Mouse (Mus musculus) skeletal muscle tissue, adult 2 months (tissue): ENCODE data around the gene Map7d1.
A peak's percentile ranks its signal among the peaks of the same experiment; 100 is the strongest.

Source experiments
- DNase-seq: peaks from one replicate; pipeline ENCODE4 v3.0.0-alpha.2; 2012; ENCODE audit warnings: low read depth, low spot score

Gene Map7d1

DNA sequence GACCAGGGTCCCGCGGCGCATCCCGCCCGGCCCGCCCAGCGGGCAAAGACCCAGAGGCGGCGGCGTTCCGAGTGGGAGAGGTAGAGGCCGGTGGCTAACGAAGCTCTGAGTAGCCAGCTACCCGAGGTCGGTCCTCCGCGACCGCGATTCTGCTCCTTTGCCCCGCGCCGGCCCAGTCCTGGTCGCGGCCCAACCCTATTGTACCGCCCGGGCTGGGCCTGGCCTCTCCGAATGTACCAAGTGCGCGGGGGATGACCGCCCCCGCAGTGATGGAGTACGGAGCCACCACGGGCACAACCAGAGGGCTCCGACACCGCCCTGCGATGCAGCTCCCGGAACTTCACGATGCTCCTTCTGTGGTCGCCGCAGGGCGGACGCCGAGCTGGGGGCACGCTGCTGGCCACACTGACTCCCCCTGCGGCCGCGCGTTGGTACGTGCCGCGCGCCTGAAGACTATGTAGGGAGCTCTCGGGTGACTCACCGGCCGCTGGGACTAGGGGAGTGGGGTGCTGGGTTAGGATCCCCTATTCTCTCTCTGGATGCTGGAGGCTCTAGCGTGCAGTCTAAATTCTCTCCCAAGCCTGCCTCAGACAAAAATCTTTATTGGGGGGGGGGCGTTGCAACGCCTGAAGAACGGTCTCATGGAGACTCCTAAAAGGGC is at the start of gene Map7d1:
Map7d1 (minus strand) TSS at position 213 of the 661 bp plus-strand sequence.
- peak; percentile 85 for DNase-seq

DNA sequence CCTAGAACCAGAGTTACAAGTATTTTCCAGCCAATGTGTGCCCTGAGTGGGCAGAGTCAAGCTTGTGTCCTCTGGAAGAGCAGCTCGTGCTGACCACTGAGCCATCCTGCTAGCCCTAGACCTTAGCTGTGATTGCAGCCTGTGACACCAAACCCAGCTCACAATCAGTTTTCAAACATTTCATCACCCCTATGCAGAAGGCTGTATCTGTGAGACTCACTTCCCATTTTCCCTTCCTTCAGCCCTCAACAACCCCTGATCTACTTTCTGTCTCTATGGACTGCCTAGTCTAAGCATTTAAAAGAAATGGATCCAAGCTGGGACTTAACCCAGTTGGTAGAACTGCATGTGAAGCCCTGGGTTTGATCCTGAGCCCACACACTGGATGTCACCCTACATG is 49.3 kb upstream of the Map7d1 start:
- DNase-seq = no peak

DNA sequence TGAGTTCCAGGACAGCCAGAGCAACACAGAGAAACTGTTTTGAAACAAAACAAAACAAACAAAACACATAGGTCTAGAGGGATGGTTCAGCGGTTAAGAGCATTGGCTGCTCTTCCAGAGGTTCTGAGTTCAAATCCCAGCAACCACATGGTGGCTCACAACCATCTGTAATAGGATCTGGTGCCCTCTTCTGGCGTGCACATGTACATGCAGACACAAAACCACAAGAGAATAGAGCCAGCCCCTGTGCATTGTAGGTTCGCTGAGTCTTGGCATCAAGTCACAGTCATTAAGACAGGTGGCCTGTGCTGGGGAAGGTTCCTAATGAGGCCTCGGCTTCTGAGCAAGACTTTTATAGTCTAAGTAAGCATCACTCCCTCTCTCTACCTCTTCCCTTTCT is 47.7 kb upstream of the Map7d1 start:
- DNase-seq = no peak

DNA sequence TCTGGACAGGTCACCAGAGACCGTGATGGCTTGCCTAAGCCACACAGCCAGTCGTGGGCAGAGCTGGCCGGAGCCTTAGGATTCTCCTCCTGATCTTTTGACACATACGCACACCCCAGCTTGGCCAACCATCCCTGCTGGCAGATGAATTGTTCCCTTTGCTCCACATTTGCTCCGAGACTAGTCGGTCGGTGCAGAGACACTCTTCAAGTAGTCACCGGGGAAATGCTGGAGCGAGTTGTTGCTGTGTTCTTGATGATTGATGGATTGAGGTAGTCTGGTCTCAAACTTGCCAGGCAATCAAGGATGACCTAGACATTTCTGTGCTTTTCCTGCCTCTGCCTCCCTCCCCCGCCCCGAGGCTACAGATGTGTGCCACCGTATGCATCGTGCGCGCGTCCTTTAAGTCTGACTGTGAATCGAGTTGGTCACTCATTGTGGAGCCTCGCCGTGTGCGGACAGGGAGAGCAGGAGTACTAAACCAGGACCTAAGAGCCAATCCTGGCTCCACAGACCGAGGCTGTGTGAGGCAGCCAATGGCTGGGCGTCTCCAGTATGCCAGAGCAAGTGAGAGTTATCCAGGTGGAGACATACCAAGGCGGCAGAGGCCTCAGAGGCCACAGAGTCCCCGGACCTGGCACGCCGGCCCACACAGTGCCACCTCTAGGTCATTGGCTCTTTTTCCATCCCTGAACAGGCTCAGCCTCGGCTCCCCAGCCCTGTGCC is 45.6 kb upstream of the Map7d1 start:
- no peak for DNase-seq

DNA sequence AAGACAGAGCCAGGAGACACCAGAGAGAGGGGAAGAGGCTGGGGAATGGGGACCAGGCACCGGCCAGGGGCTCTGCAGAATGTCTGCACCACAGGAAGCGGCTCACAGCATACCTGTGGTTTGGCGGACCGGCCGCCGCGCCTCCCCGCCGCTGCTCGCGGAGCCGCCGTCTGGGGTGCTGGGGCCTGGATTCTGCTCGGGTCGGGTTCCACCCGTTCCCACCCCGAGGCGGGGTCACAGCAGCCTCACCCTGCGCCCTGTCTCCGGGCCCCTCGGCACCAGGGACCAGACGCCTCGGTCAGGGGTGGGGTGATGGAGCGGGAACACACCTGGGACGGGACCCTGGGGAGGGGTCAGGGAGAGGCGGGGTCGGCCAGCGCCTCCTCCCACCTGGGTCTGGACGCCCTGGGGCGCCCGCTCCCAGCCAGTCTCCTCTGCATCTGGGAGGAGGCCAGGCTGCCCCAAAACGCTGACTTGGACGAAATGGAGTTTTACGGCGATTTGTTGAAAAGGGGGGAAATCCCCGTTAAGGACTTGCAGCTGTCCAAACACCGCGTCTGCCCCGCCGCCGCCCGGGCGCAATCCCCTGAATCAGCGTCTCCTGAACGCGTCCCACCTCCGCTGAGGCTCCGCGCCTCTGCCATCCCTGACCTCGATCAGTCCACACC is 44.9 kb upstream of the Map7d1 start:
- DNase-seq = no peak

DNA sequence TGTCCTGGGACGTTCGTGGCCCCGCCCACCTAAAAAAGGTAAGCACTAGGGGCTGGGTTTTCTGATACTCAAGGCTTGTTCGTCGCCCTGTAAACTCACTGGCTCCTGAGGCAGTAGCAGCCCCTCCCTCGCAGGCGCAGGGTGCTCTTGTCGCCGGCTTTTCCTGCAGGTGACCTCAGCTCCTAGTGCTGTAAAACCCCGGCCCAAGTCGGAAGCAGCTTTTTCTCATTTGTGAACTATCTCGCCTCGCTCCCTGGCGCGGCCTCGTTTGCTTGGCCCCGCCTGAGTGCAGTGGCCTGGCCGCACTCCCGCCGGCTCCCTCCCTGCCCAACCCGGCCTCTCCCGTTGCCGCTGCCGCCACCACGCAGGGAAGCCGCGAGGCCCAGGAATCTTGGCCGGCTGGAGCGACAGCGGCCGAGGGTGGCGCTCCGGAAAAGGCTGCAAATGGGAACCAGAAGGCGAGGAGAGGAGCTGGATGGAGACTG is 40.5 kb upstream of the Map7d1 start:
- DNase-seq = peak; percentile 54

DNA sequence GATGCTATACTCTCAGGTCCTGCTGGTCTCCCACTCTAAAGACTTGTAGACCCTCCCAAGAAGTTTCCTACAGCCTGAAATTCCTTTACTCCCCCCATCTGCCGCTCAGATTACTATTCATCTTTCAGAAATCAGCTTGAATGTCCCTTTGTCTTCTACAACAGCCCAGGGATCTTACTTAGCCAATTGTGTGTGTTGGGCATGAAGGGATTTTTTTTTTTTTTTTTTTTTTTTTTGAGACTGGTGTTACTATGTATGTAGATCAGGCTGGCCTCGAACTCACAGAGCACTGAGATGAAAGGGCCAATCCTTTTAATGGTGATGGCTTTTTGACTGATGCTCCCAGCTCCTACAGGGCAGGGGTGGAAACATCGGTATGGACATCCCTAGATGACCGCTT is 39.8 kb upstream of the Map7d1 start:
- no peak for DNase-seq

DNA sequence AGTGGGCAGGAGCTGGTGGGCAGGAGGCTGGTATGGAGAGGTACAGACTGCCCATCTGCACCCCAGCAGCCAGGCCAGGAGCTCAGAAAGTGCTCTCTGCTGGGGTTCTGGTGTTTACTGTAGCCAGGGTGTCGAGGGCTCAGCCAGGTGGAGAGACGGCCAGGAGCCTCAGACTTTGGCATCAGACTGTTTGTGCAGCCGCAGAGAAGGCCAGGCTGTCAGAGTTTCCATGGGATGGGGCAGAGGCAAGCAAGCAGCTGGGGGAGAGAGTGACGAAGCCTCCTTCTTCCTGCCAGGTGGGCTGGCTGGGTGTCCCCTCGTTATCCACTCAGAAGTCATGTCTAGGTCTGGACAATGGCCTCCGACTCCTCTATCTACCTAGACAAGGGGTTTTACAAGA is 39.0 kb upstream of the Map7d1 start:
- DNase-seq = no peak

DNA sequence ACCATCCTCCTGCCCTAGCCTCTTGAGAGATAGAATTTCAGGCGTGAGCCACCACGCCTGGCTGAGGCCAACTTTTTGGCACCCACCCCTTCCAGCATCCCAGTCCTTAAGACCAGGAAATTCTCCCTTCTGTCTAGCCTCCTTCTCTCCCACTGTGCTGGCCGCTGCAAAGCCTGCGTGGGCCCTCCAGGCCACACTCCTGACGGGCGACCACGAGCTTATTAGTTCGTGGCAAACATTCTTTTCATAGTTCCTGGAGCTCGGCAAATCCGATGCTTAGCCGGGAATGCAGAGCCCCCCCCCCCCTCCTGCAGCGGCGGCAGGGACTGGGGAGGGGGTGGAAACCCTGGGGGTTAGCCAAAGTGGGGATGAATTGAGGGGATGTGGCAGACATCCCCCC is 35.1 kb upstream of the Map7d1 start:
- no peak for DNase-seq

DNA sequence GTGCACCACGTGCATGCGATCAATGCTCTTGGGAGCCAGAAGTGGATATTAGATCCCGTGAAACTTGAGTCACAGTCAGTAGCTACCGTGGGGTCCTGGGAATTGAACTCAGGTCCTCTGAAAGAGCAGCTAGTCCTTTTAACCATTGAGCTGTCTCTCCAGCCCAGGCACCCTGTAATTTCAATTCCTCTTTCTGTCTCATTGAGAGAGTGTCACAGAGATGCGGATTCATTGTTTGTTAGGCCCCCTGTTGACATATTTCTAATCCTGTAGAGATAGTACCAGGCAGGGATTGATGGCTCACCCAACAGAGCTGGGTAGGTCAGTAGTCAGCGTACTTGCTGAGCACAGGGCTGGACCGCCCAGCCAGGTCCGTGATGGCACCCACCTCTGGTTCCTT is 34.2 kb upstream of the Map7d1 start:
- DNase-seq = no peak

DNA sequence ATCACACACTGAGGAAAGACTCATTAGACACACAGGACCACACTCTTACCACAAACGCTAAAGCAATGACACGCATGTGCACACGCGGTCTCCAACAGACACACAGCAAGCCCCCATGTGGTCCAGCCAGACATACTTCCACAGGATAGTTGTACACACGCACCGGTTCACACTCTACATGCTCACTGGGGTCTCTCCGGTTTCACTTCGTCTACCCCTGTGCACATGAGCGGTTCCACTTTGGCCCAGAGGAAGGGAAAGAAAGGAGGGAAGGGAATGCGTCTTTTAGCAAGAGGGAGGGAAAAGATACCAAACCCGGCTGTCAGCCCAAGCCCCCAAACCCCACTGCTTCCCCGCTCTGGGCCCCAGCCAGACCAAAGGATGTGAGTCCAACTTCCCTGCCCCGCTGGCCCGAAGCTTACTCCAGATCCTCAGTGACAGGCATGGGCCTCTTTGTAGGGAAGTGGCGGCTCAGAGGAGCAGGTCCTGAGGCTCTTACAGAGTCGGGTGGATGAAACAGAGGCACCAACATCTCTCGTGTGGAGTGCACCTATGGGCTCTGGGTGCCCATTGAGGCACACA is 32.0 kb upstream of the Map7d1 start:
- DNase-seq = no peak

DNA sequence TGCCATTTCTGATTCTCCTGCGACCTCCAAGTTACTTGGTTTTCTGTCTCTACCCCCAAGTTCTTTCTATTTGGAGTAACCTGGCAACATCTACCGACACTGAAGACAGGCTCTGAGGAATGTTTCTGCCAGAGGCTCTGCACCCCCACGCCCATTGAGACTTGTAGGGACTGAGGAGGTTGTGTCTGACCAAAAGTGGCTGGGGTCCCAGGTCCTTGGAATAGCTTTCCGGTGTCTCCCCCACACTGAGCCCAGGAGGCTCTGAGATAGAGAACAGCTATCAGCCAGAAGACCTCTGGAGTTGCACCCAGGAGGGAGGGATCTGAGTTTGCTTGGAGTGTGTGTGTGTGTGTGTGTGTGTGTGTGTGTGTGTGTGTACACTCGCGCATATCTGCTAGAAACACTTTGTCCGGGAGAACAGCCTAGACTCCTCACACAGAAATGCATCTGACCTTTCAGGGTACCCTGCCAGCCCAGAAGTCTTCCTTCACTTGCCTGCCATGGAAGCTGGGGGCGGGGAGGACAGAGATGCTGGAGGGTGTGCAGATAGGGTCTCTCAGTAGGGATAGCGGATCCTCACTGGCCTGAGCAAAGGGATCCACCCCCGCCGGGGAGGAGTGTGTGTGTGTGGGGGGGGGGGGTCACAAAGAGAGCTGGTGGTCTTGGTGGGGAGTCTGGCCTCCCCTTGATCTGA is 31.3 kb upstream of the Map7d1 start:
- DNase-seq = no peak

DNA sequence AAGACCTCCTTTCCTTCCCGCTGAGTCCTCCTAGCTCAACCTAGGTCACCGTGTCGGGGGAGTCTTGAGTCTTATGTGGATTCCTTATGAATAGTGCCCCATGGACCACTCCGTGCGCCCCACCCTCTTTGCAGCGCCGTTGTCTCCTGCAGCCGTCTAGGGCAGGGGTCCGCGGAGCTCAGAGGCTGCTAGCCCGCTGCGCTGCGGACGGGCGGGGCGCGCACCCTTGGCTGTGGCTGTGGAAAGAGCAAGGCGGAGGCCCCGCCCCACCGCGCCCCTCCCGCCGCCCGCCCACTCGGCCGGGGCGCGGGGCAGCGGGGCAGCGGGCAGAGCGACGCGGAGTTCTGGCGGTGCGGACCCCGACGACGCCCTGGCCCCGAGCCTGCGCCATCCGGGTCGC is 30.3 kb upstream of the Map7d1 start, which contains the start of gene Col8a2:
Col8a2 (plus strand) TSS at position 302 of the 400 bp plus-strand sequence.
- DNase-seq = no peak

DNA sequence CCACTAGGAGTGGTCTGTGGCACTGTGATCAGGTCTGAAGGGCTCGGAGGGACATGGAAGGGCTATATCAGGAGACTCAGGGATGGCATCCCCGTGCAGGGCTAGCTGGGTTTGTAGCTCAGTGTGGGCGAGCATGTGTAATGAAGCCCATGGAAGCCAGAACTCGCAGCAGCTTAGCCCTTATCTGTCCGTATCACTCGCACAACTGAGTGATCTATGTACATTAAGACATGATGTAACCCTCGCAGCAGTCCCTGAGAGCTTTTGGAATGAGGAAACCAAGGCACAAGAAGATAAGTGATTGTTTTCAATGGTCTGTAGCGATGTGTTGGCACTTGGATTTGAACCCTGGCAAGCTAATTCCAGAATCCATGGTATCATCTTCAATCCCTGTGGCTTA is 27.4 kb upstream of the Map7d1 start:
- DNase-seq = no peak

DNA sequence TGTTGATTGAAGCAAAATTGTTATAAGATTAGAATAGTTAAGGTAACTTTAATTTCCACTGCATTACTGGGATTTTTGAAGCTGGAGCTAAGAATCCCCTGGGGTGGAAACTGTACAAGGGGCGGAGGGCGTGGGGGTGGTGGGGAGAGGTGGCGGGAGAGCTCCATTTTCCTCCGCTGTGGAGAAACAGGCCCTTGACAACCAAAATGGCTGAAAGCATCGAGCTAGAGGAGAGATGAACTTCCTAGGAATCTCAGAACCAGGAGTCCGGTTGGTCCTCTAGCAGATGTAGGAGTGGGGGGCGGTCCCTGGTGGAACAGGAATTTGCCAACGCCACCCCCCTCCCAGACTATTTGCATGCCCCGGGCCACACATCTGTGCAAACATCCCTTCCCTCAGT is 25.6 kb upstream of the Map7d1 start:
- no peak for DNase-seq

DNA sequence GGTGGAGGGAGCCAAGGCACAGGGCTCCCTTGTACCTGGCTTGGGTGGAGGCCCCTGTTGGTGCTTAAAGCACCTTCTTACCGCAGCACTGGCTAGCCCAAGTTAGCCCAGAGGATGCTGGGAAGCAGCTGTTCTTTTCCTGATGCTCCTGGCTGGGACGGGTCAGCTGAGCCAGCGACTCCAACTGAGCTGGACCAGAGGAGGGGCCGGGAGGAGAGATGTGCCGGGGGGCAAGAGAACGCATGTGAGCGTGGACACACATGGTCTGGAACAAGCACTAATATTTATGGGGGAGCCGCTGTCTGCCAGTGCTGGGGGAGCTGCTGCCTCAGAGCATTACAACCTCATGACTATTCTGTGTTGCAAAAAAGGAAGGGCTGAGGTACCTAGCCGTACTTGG is 22.8 kb upstream of the Map7d1 start:
- no peak for DNase-seq

DNA sequence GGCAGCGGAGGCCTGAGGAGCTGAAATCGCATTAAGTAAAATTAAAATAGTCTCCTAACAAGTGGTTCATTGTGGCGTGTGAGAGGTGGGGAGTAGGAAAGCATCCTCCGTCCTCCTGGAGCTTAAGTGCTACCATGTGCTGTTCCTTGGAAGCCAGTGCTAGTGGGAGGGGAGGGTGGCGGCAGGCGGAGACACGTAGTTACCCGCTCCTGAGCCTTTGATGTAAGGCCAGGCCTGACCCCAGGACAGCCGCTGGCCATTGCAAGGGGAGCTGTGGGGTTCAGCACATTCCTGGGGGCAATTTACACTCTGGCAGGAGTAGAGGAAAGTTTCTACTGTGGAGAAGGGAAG is 22.4 kb upstream of the Map7d1 start:
- no peak for DNase-seq

DNA sequence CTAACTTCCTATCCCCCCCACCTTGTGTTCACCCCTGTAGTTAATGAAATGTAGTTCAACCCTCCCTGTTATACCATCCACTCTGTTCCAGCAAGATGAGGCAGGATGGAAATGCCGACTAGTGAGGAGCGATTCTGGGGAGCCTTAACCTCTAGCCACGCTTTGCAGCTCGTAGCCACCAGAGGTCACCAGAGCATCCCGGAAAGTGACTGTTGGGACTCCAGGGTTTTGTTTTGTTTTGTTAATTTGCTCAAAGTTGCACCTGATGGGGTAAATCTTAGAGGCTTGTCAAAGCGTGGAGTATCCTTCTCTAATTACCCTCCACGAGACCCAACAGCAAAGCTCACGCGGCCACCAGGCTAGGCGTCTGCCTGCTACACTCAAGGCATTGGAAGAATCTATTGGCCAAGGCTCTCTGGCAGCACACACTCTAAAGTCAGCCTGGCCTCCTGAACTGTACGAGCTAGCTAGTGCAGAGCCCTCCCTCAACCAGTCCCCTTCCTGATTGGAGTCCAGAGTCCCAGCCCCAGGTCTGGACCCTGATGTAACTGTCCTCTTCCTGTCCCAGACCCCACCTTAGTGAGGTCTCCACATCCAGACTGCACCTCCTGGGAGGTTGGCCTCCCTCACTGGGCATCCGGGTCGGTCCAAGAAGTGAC is 21.9 kb upstream of the Map7d1 start:
- no peak for DNase-seq

DNA sequence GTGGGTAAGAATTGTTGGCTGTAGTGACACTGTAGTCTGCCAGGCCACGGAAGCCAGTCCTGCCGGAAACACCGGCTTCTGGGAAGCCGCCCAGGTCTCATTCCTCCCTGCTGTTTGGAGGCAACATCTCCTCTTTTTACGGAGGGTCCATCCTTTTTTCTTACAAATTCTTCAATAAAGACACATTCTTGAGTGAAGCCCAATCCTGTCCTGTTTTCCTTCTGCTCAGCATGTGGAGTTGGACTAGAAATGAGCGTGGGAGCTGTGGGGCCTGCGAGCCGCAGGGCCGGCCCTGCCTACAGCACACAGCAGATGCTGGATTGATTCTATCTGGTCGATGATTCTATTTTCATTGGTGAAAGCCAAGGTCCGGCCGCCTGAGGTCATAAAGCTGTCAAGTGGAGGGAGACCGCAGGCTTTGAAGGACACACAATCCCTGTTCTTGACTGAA is 19.6 kb upstream of the Map7d1 start:
- no peak for DNase-seq

DNA sequence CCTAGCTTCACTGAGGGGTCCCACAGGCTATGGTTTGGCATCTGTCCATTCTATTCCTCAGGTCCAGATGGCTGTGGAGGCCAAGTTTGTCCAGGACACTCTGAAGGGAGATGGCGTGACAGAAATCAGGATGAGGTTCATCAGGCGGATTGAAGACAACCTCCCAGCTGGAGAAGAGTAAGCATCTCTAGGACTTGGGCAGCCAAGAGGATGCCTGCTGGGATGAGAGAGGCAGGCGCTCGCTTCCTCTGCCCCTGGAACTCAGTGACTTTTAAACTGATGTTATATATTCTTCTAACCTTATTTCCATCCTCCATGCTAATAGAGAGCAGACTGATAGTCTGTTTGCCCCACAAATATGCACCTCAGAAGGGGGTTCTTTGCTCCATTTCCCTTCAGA is 18.9 kb upstream of the Map7d1 start:
- DNase-seq = no peak

DNA sequence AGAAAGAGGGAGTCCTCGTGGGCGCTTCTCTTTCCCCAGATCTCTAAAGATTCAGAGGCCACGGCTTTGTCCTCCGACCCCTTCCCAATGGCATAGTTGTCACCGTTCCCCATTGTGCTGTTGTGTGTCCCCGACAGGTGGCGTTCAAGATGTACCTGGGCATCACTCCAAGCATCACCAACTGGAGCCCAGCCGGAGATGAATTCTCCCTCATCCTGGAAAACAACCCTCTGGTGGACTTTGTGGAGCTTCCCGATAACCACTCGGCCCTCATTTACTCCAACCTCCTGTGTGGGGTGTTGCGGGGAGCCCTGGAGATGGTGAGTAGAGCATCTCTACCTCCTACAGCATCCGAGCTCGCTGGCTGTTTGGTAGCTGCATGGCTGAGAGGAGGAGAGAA is 17.6 kb upstream of the Map7d1 start:
- no peak for DNase-seq
